Mouse (Mus musculus): Measurements from ENCODE around the gene Rapgef1. TPM values are rescaled to one million over a fixed set of nuclear protein-coding genes. Genes with fewer than 3 reads are reported as not detected.
A peak's percentile ranks its signal among the peaks of the same experiment; 100 is the strongest.

Gene Rapgef1
- polyA plus RNA-seq, 1 experiment = 65.2 TPM

GRCm38 (mm10) chr2:29739368-29739767 is 119.8 kb downstream of the Rapgef1 start:
- DNase-seq = no peak
- TF ChIP-seq CTCF (IDR thresholded peaks at IDR 0.05; ENCODE audit: insufficient read depth, low read length) = no peak
- TF ChIP-seq POLR2A (IDR thresholded peaks at IDR 0.05; ENCODE audit: borderline replicate concordance, extremely low read depth, low read depth, low read length) = no peak
- no peaks in the 10 kb centered on the region for H3K4me1 ChIP-seq (ENCODE audit: control insufficient read depth, insufficient read depth, low read length)
- 53% methylated on average over 5 of the region's 5 CpGs for WGBS
- H3K4me3 ChIP-seq (replicated peaks; ENCODE audit: extremely low read depth, low read depth, low read length) = no peak overlapping the region

- TF ChIP-seq CTCF (IDR thresholded peaks at IDR 0.05; ENCODE audit: insufficient read depth, low read length) (no peak), POLR2A (IDR thresholded peaks at IDR 0.05; ENCODE audit: borderline replicate concordance, extremely low read depth, low read depth, low read length) (no peak)
- no peaks in the 10 kb centered on the region for H3K4me1 ChIP-seq (ENCODE audit: control insufficient read depth, insufficient read depth, low read length)
- DNase-seq = no peak
- no peak overlapping the region for H3K4me3 ChIP-seq (replicated peaks; ENCODE audit: extremely low read depth, low read depth, low read length)
- 92% methylated on average over 6 of the region's 6 CpGs for WGBS
These were observed 121.7 kb downstream of the Rapgef1 start for GRCm38 (mm10) chr2:29741207-29741606.

GRCm38 (mm10) chr2:29744256-29744655 is 124.7 kb downstream of the Rapgef1 start:
- no peak for DNase-seq
- no peak overlapping the region for H3K4me3 ChIP-seq (replicated peaks; ENCODE audit: extremely low read depth, low read depth, low read length)
- TF ChIP-seq CTCF (IDR thresholded peaks at IDR 0.05; ENCODE audit: insufficient read depth, low read length) (no peak), POLR2A (IDR thresholded peaks at IDR 0.05; ENCODE audit: borderline replicate concordance, extremely low read depth, low read depth, low read length) (no peak)
- WGBS = 65% methylated on average over 6 of the region's 6 CpGs
- no peaks in the 10 kb centered on the region for H3K4me1 ChIP-seq (ENCODE audit: control insufficient read depth, insufficient read depth, low read length)

GRCm38 (mm10) chr2:29747188-29747782 is 127.8 kb downstream of the Rapgef1 start:
- DNase-seq = no peak
- no peaks in the 10 kb centered on the region for H3K4me1 ChIP-seq (ENCODE audit: control insufficient read depth, insufficient read depth, low read length)
- TF ChIP-seq CTCF (IDR thresholded peaks at IDR 0.05; ENCODE audit: insufficient read depth, low read length) (no peak), POLR2A (IDR thresholded peaks at IDR 0.05; ENCODE audit: borderline replicate concordance, extremely low read depth, low read depth, low read length) (no peak)
- H3K4me3 ChIP-seq (replicated peaks; ENCODE audit: extremely low read depth, low read depth, low read length) = no peak overlapping the region
- WGBS = 9% methylated on average over 49 of the region's 50 CpGs

- Histone ChIP-seq H3K4me1 (ENCODE audit: control insufficient read depth, insufficient read depth, low read length) (no peaks in the 10 kb centered on the region), H3K4me3 (replicated peaks; ENCODE audit: extremely low read depth, low read depth, low read length) (no peak overlapping the region)
- DNase-seq = no peak
- no peak for TF ChIP-seq POLR2A (IDR thresholded peaks at IDR 0.05; ENCODE audit: borderline replicate concordance, extremely low read depth, low read depth, low read length)
- TF ChIP-seq CTCF (IDR thresholded peaks at IDR 0.05; ENCODE audit: insufficient read depth, low read length) = 0 out of 2 replicates have a peak, but pooled peaks have one; percentile 15
- WGBS = 71% methylated on average over 5 of the region's 5 CpGs
These were observed 128.3 kb downstream of the Rapgef1 start for GRCm38 (mm10) chr2:29747852-29748251.

- no peak for DNase-seq
- TF ChIP-seq CTCF (IDR thresholded peaks at IDR 0.05; ENCODE audit: insufficient read depth, low read length) (no peak), POLR2A (IDR thresholded peaks at IDR 0.05; ENCODE audit: borderline replicate concordance, extremely low read depth, low read depth, low read length) (no peak)
- Histone ChIP-seq H3K4me3 (replicated peaks; ENCODE audit: extremely low read depth, low read depth, low read length) (no peak overlapping the region), H3K4me1 (ENCODE audit: control insufficient read depth, insufficient read depth, low read length) (no peaks in the 10 kb centered on the region)
- WGBS = 82% methylated on average over 4 of the region's 4 CpGs
These were observed 129.0 kb downstream of the Rapgef1 start for GRCm38 (mm10) chr2:29748499-29748898.

GRCm38 (mm10) chr2:29751497-29751896 is 132.0 kb downstream of the Rapgef1 start, which contains the start of gene Gm13420:
Gene Gm13420 (minus strand): TSS chr2:29751685.
- no peak within 1 kb of the TSS for H3K4me3 ChIP-seq (replicated peaks; ENCODE audit: extremely low read depth, low read depth, low read length)
- peak; percentile 20 for DNase-seq

GRCm38 (mm10) chr2:29752397-29752796 is 132.9 kb downstream of the Rapgef1 start:
- DNase-seq = no peak
- Histone ChIP-seq H3K4me1 (ENCODE audit: control insufficient read depth, insufficient read depth, low read length) (no peaks in the 10 kb centered on the region), H3K4me3 (replicated peaks; ENCODE audit: extremely low read depth, low read depth, low read length) (no peak overlapping the region)
- 85% methylated on average over 5 of the region's 5 CpGs for WGBS
- no peak for TF ChIP-seq POLR2A (IDR thresholded peaks at IDR 0.05; ENCODE audit: borderline replicate concordance, extremely low read depth, low read depth, low read length)
- no peak for TF ChIP-seq CTCF (IDR thresholded peaks at IDR 0.05; ENCODE audit: insufficient read depth, low read length)

More at GRCm38 (mm10) chr2:29751497-29751896, 132.0 kb downstream of the Rapgef1 start, which contains the start of gene Gm13420:
- H3K4me1 ChIP-seq (ENCODE audit: control insufficient read depth, insufficient read depth, low read length) = no peaks in the 10 kb centered on the region
- 6% methylated on average over 28 of the region's 28 CpGs for WGBS
- TF ChIP-seq CTCF (IDR thresholded peaks at IDR 0.05; ENCODE audit: insufficient read depth, low read length) = no peak
- TF ChIP-seq POLR2A (IDR thresholded peaks at IDR 0.05; ENCODE audit: borderline replicate concordance, extremely low read depth, low read depth, low read length) = no peak

- no peak overlapping the region for H3K4me3 ChIP-seq (replicated peaks; ENCODE audit: extremely low read depth, low read depth, low read length)
- no peak for DNase-seq
- H3K4me1 ChIP-seq (ENCODE audit: control insufficient read depth, insufficient read depth, low read length) = no peaks in the 10 kb centered on the region
- no peak for TF ChIP-seq POLR2A (IDR thresholded peaks at IDR 0.05; ENCODE audit: borderline replicate concordance, extremely low read depth, low read depth, low read length)
- no peak for TF ChIP-seq CTCF (IDR thresholded peaks at IDR 0.05; ENCODE audit: insufficient read depth, low read length)
These were observed 136.2 kb downstream of the Rapgef1 start for GRCm38 (mm10) chr2:29755693-29756092.

GRCm38 (mm10) chr2:29764831-29765230 is 145.3 kb downstream of the Rapgef1 start:
- peak; percentile 67 for DNase-seq
- WGBS = 0% methylated on average over 1 of the region's 1 CpGs
- H3K4me1 ChIP-seq (ENCODE audit: control insufficient read depth, insufficient read depth, low read length) = no peaks in the 10 kb centered on the region
- TF ChIP-seq CTCF (IDR thresholded peaks at IDR 0.05; ENCODE audit: insufficient read depth, low read length) (peak; percentile 97), POLR2A (IDR thresholded peaks at IDR 0.05; ENCODE audit: borderline replicate concordance, extremely low read depth, low read depth, low read length) (no peak)
- H3K4me3 ChIP-seq (replicated peaks; ENCODE audit: extremely low read depth, low read depth, low read length) = no peak overlapping the region
